Mouse (Mus musculus) ES-Bruce4 (cell line): ENCODE data around the gene Nacc1.

Experiments
- CTCF ChIP-seq: IDR thresholded peaks from one replicate; pipeline ENCODE4 v1.8.1; 2011; ENCODE audit warnings: low read depth, low read length
- POLR2A ChIP-seq: IDR thresholded peaks from one replicate; pipeline ENCODE4 v1.8.1; 2011; ENCODE audit warnings: low read length; ENCODE audit not compliant: insufficient read depth

DNA sequence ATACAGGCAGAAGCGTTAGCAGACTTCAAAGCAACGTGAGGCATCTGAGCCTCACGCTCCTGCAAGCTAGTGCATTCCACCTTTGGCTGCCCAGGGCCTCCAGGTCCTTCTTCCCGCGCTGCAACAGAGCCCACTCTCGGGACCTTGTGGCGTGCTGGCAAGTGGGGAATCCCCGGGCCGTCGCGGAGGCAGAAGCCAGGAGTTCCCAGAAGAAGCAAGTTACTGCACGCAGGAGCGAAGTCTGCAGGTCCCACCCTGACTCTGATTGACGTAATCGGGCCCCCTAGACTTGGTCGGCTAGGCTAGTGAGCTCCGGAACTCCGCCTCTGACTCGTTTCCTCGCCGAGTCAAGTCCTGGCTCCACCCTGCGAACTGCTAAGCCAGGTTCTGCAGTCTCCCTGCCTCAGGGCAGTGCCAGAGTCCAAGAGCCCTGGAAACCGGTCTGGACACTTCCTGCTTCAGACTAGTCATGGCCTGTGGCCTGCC, 31.0 kb downstream of the Nacc1 start:
- TF ChIP-seq CTCF, result no peak
- TF ChIP-seq POLR2A, result no peak
